ENCODE assay signal across 17 mouse cellular contexts in the genomic region with DNA sequence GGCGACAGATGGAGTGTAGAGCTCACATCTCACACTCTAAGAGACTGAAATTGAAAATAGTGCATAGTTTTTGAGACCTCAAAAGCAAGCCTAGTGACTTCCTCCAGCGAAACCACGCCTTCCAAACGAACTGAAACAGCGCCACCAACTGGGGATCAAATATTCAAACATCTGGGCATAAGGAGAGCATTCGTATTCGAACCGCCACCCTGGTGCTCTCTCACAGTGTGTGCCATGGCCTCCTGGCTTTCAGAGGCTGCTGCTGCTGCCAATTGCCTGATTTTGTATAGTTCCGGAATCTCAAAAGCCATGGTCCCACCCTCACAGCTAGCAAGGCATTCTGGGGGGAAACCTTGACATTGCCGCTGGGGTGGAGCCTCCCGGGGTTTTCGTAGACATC. TPM values are rescaled to one million over a fixed set of nuclear protein-coding genes. Genes with fewer than 3 reads are reported as not detected.
DNase-seq lines count a peak whose midpoint lies in the region; ATAC-seq lines count a peak whose summit lies in the region.
"Had no signal": no experiment of that assay in that cellular context is flagged by ENCODE, and none has a peak within 500 bp of the region (broad histone marks: within the 10 kb centered on the region; RNA-seq: fewer than 3 reads in every experiment).

No protein-coding gene starts in this region.

- H3K27ac ChIP-seq in neural tube, embryonic 15.5 days (replicated peaks) = no peak overlapping the region
- H3K27ac ChIP-seq: limb, embryonic 13.5 days; stomach, postnatal 0 days had no signal

- DNase-seq in CD4-positive, CD25-positive, alpha-beta regulatory T cell, adult 2 months (ENCODE audit: low read depth, low spot score) = peak; percentile 15
- DNase-seq in kidney, adult 9 months = peak; percentile 62
- no peak for DNase-seq in kidney, adult 11 months
- DNase-seq in MEL-GATA-1-ER (ENCODE audit: extremely low read depth, low read depth) = peak; percentile 10
- peak; percentile 38 to 45 for DNase-seq in kidney, postnatal 25 days
- no peak for DNase-seq in left cerebral cortex, postnatal 25 days (ENCODE audit: low spot score in 2 of 2)
- DNase-seq: lung, postnatal 4 days had no signal

- intact Hi-C loops in left cerebral cortex, postnatal 25 days (cut with DNase I) = no loop called here

- H3K36me3 ChIP-seq in neural tube, embryonic 15.5 days = no peaks in the 10 kb centered on the region
- H3K36me3 ChIP-seq: limb, embryonic 13.5 days had no signal

- H3K4me1 ChIP-seq in neural tube, embryonic 15.5 days = no peaks in the 10 kb centered on the region
- H3K4me1 ChIP-seq: limb, embryonic 13.5 days had no signal

- no peak overlapping the region for H3K4me2 ChIP-seq in neural tube, embryonic 15.5 days
- H3K4me2 ChIP-seq: limb, embryonic 13.5 days had no signal

- H3K27me3 ChIP-seq in neural tube, embryonic 15.5 days (replicated peaks) = no peaks in the 10 kb centered on the region
- H3K27me3 ChIP-seq: limb, embryonic 13.5 days had no signal

- ATAC-seq in CD4-positive, CD25-positive, alpha-beta regulatory T cell, adult 4 months = no peak
- no peak for ATAC-seq in neural tube, embryonic 15.5 days (ENCODE audit: low FRiP score)
- ATAC-seq: forebrain, embryonic 14.5 days; inflammation-experienced regulatory T-cells, adult 6 months had no signal

- H3K4me3 ChIP-seq in neural tube, embryonic 15.5 days (replicated peaks) = no peak overlapping the region
- H3K4me3 ChIP-seq: limb, embryonic 13.5 days had no signal

- 79% methylated on average over 12 of the region's 12 CpGs for WGBS in neural tube, embryonic 15.5 days

- H3K9ac ChIP-seq in neural tube, embryonic 15.5 days (replicated peaks) = no peak overlapping the region
- H3K9ac ChIP-seq: limb, embryonic 13.5 days had no signal

- no peaks in the 10 kb centered on the region for H3K9me3 ChIP-seq in neural tube, embryonic 15.5 days (replicated peaks)
- H3K9me3 ChIP-seq: limb, embryonic 13.5 days had no signal

RNA-seq across cellular contexts. Expression of gene Ces2h, which starts 10.5 kb away (rescaled TPM):
- not detected for polyA plus RNA-seq in CD4-positive, CD25-positive, alpha-beta regulatory T cell, adult 4 months (2017; shearing (Covaris generic))
- not detected in 2 replicates for polyA plus RNA-seq in neural tube, embryonic 15.5 days (2015; fragmentation: Nextera tagmentation; extraction: Ambion mirVana)
- total RNA-seq in left cerebral cortex, postnatal 25 days (2021) = not detected
- total RNA-seq: gastrocnemius, postnatal 4 days; heart, postnatal 25 days; layer of hippocampus, postnatal 25 days had no signal
- polyA plus RNA-seq: embryonic facial prominence, embryonic 11.5 days; forebrain, embryonic 14.5 days; inflammation-experienced regulatory T-cells, adult 6 months; limb, embryonic 13.5 days; stomach, postnatal 0 days had no signal

RNA-seq across cellular contexts. Expression of gene Ces3a, which starts 37.3 kb away (rescaled TPM):
- not detected for polyA plus RNA-seq in CD4-positive, CD25-positive, alpha-beta regulatory T cell, adult 4 months (2017; shearing (Covaris generic))
- polyA plus RNA-seq in neural tube, embryonic 15.5 days (2015; fragmentation: Nextera tagmentation; extraction: Ambion mirVana) = not detected in 2 replicates
- total RNA-seq in left cerebral cortex, postnatal 25 days (2021) = not detected
- total RNA-seq: heart, postnatal 25 days; layer of hippocampus, postnatal 25 days had no signal
- polyA plus RNA-seq: embryonic facial prominence, embryonic 11.5 days; forebrain, embryonic 14.5 days; inflammation-experienced regulatory T-cells, adult 6 months; limb, embryonic 13.5 days had no signal

RNA-seq across cellular contexts. Expression of gene Ces2g, which starts 49.6 kb away (rescaled TPM):
- under 1 TPM; 0.13 to 0.28 TPM for polyA plus RNA-seq in CD4-positive, CD25-positive, alpha-beta regulatory T cell, adult 4 months (2017; shearing (Covaris generic))
- polyA plus RNA-seq in neural tube, embryonic 15.5 days (2015; fragmentation: Nextera tagmentation; extraction: Ambion mirVana) = 0.12 and 0.40 TPM in 2 replicates
- total RNA-seq in left cerebral cortex, postnatal 25 days (2021) = under 1 TPM; 0.16 to 0.30 TPM
- polyA plus RNA-seq: embryonic facial prominence, embryonic 11.5 days had no signal

Comparison
In these comparisons a context has a peak if more than half of its experiments do, and no peak if none do; other contexts are left out.
1. DNase-seq: peak in CD4-positive, CD25-positive, alpha-beta regulatory T cell, adult 2 months (single experiment), kidney, adult 9 months (single experiment), MEL-GATA-1-ER (single experiment) and kidney, postnatal 25 days (2 of 2); none in kidney, adult 11 months (single experiment) and left cerebral cortex, postnatal 25 days (0 of 2).